Mouse (Mus musculus): Measurements from ENCODE around the gene Osbpl9. TPM values are rescaled to one million over a fixed set of nuclear protein-coding genes. Genes with fewer than 3 reads are reported as not detected.

Osbpl9 gene
- polyA plus RNA-seq, 1 experiment from 2014 or later, result 61.1 TPM

MicroRNAs within 50 kb of the gene (microRNA counts, 519-probe panel; counts per million panel counts)
- microRNA mmu-miR-761, result not detected

Small RNA genes lying within 50 kb of the gene (microRNA-seq; reads per million reads assigned to microRNA genes)
- gene Mir761, result not detected

Other genes starting within 250 kb of the Osbpl9 start
- gene Nrd1, start 201.6 kb downstream of the Osbpl9 start, polyA plus RNA-seq (2014; fragmentation: Nextera tagmentation; extraction: Ambion mirVana), result 40.7 and 57.2 TPM in 2 replicates
- 0.45 and 0.60 TPM in 2 replicates for gene Calr4, start 32.2 kb upstream of the Osbpl9 start, polyA plus RNA-seq (2014; fragmentation: Nextera tagmentation; extraction: Ambion mirVana)
- gene Eps15, start 78.0 kb upstream of the Osbpl9 start, polyA plus RNA-seq (2014; fragmentation: Nextera tagmentation; extraction: Ambion mirVana), result 20.3 and 41.6 TPM in 2 replicates
- gene Ttc39a, start 204.4 kb upstream of the Osbpl9 start, polyA plus RNA-seq (2014; fragmentation: Nextera tagmentation; extraction: Ambion mirVana), result 4.4 and 6.1 TPM in 2 replicates

Measured in kidney, embryonic 14.5 days (tissue).